In the genomic region with DNA sequence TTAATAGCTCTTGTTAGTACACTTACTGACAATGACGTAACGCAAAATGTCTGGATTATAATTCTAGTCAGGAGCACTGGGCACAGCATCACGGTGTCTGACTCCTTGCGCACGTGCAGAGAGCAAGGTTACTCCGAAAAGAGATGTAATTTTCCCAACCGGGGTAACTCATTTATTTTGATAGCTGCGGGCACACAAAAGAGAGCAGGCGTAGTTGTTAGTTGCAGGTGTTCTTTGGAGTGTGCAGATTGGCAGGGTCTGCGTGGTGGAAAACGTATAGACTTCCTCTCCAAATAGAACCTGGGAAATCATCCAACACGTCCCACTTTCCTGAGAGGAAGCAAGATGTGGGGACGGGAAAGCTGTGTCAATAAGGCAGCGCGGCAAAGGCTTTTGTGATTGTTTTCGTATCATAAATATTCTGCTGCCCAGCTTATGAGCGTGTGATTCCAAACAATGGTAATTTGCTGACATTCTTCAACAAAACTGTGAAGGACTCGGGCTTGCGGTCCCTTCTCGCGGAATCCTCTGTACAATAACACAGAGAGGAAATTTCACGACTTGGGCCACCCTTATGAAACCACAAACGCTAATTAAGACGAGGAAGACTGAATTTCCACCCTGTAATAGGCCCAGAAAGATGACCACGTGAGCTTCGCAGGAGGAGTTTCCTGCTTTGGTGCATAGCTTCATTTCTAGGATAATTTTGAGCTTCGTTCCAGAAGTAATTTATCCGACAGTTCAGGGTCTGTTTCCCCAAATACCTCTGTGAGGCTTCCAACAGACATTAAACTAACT, we compare ENCODE assay signal across 9 mouse cellular contexts.
A peak's percentile ranks its signal among the peaks of the same experiment; 100 is the strongest.
DNase-seq lines count a peak whose midpoint lies in the region; ATAC-seq and TF ChIP-seq lines count a peak whose summit lies in the region.
"Had no signal": no experiment of that assay in that cellular context is flagged by ENCODE, and none has a peak within 500 bp of the region (broad histone marks: within the 10 kb centered on the region; RNA-seq: fewer than 3 reads in every experiment).

No protein-coding gene starts in this region.

- H3K27ac ChIP-seq in limb, embryonic 12.5 days, result peak overlapping the region; percentile 13; the same call in 1 of the 2 replicates
- no peak overlapping the region for H3K27ac ChIP-seq in limb, embryonic 10.5 days
- no peak overlapping the region; the same call in 1 of the 2 replicates for H3K27ac ChIP-seq in limb, embryonic 14.5 days (replicated peaks; ENCODE audit: low read depth, low read length)

- H3K4me3 ChIP-seq in limb, embryonic 12.5 days (replicated peaks), result no peak overlapping the region
- H3K4me3 ChIP-seq in limb, embryonic 10.5 days, result no peak overlapping the region
- H3K4me3 ChIP-seq in limb, embryonic 14.5 days (replicated peaks; ENCODE audit: low read length), result no peak overlapping the region

- H3K36me3 ChIP-seq in limb, embryonic 12.5 days, result no peaks in the 10 kb centered on the region
- H3K36me3 ChIP-seq in limb, embryonic 10.5 days, result no peaks in the 10 kb centered on the region
- H3K36me3 ChIP-seq in limb, embryonic 14.5 days (ENCODE audit: control insufficient read depth, insufficient read depth, low read length), result no peaks in the 10 kb centered on the region

- no peaks in the 10 kb centered on the region for H3K27me3 ChIP-seq in limb, embryonic 12.5 days
- H3K27me3 ChIP-seq in limb, embryonic 10.5 days (ENCODE audit: low read depth, poor library complexity, severe bottlenecking), result no peaks in the 10 kb centered on the region
- H3K27me3 ChIP-seq in limb, embryonic 14.5 days (ENCODE audit: control insufficient read depth, insufficient read depth, low read length), result no peaks in the 10 kb centered on the region
- H3K27me3 ChIP-seq: Patski had no signal

- no peak for TF ChIP-seq POLR2A in limb, embryonic 14.5 days (IDR thresholded peaks at IDR 0.05; ENCODE audit: borderline replicate concordance, extremely low read depth, insufficient read depth, insufficient read length)

- no peaks in the 10 kb centered on the region for H3K4me1 ChIP-seq in limb, embryonic 12.5 days (replicated peaks)
- no peaks in the 10 kb centered on the region for H3K4me1 ChIP-seq in limb, embryonic 10.5 days
- H3K4me1 ChIP-seq in limb, embryonic 14.5 days (ENCODE audit: control insufficient read depth, insufficient read depth, low read length), result no peaks in the 10 kb centered on the region

- no peak overlapping the region for H3K4me2 ChIP-seq in limb, embryonic 12.5 days
- peak overlapping the region; percentile 6; the same call in 1 of the 2 replicates for H3K4me2 ChIP-seq in limb, embryonic 14.5 days (replicated peaks; ENCODE audit: low read depth, low read length, severe bottlenecking)

- no peaks in the 10 kb centered on the region for H3K9me3 ChIP-seq in limb, embryonic 12.5 days
- no peaks in the 10 kb centered on the region for H3K9me3 ChIP-seq in limb, embryonic 10.5 days (replicated peaks)
- no peaks in the 10 kb centered on the region for H3K9me3 ChIP-seq in limb, embryonic 14.5 days (ENCODE audit: control insufficient read depth, low read length)

- WGBS in limb, embryonic 12.5 days, result 73% methylated on average over 28 of the region's 28 CpGs
- WGBS in limb, embryonic 10.5 days, result 86% methylated on average over 28 of the region's 28 CpGs
- WGBS in limb, embryonic 14.5 days, result 62% methylated on average over 28 of the region's 28 CpGs

- ATAC-seq in limb, embryonic 12.5 days (ENCODE audit: insufficient number of reproducible peaks, insufficient read depth, low FRiP score, low TSS enrichment, low read depth), result no peak
- ATAC-seq in inflammation-experienced regulatory T-cells, adult 6 months, result peak; percentile 41
- ATAC-seq in limb, embryonic 14.5 days (ENCODE audit: low FRiP score, low read depth), result no peak
- ATAC-seq: Patski had no signal

- no peak for DNase-seq in limb, embryonic 10.5 days (ENCODE audit: low spot score)
- DNase-seq in frontal cortex, adult 2 months (ENCODE audit: extremely low spot score in 1 of 2, low spot score in 1 of 2), result peak; percentile 52 to 83
- DNase-seq in limb, embryonic 14.5 days (ENCODE audit: low spot score), result peak; percentile 52
- peak; percentile 50 to 60 for DNase-seq in right cerebral cortex, postnatal 36 days (ENCODE audit: low spot score in 2 of 2)
- DNase-seq in gastrocnemius, postnatal 4 days (ENCODE audit: low spot score in 2 of 2), result no peak
- no peak for DNase-seq in adrenal gland, postnatal 36 days

- no peak overlapping the region for H3K9ac ChIP-seq in limb, embryonic 12.5 days (replicated peaks)
- no peak overlapping the region for H3K9ac ChIP-seq in limb, embryonic 14.5 days (ENCODE audit: low read depth, low read length, severe bottlenecking)

Comparison
In these comparisons a context has a peak if more than half of its experiments do, and no peak if none do; other contexts are left out.
1. DNase-seq: peak in frontal cortex, adult 2 months (2 of 2), limb, embryonic 14.5 days (single experiment) and right cerebral cortex, postnatal 36 days (2 of 2); none in limb, embryonic 10.5 days (single experiment), gastrocnemius, postnatal 4 days (0 of 2) and adrenal gland, postnatal 36 days (0 of 2).